Mouse (Mus musculus): ENCODE results near the gene Slc17a8. TPM values are rescaled to one million over a fixed set of nuclear protein-coding genes. Genes with fewer than 3 reads are reported as not detected.

Slc17a8 gene
- 1.4 and 2.3 TPM in 2 replicates for polyA plus RNA-seq (2012; rRNA removed)

DNA sequence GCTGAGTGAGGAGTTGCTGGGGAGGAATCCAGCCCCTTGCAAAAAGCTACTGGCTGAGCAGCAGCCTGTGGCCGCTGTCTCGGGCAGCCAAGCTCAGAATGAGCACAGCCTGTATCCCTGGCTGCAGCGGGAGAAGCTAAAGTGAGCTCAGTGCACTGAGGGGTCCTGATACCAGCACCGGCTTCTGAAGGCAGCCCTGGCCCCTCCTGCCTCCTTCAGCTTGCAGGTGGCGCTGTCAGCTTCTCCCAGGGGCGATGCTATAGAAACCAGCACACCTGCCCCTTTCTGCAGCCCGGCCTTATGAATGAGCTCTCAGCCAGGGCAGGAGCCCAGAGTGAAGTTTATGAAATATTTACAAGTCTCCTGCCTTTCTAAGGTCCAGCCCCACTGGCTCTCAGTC, at the start of gene Slc17a8:
TSS of gene Slc17a8 (minus strand) at position 125 of the 400 bp plus-strand sequence.

DNA sequence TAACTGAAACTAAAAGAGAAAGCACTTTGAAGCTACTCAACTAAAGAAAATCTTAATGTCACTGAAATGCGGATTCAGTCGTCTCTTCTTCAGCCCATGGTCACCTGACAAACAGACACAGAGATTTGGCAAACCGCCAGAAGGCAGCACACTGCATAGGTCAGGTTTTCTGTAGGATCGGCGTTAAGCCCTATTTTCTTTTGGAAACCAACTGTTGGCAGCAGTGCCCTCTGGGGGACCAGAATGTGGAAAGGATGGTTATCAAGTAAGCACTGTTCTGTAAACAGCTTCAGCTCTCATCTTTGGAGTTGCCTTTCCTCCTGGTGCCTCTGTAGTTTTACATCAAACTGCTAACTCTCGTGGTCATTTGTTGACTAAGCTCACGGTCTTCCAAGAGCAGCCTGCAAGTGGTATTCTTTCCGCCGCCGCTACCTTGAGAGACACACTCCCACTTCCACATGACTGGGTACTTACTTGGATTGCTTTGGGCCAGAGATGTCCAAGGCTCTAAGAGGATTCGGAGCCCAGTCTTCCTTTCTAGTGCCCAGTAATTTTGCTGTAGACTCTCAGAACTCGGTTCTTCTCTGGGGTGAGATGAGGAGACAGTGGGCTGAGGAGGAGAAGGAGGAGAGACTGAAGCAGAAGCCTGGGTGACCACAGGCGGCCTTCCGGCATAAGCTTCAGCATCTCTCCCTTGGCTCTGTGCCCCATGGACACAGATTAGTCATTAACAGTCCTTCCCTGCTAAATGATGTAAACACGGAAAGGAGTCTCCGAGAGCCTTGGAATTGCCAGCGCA, 87.9 kb downstream of the Slc17a8 start, which contains the start of gene Nr1h4:
TSS of gene Nr1h4 (minus strand) at position 657 of the 799 bp plus-strand sequence.

Other genes with a start within 250 kb of the Slc17a8 start
- 4.2 and 4.6 TPM in 2 replicates for gene Gas2l3, start 177.3 kb downstream of the Slc17a8 start, polyA plus RNA-seq (2012; rRNA removed)
- gene Nr1h4, start 87.7 kb downstream of the Slc17a8 start, polyA plus RNA-seq (2012; rRNA removed) = 0.04 and 0.05 TPM in 2 replicates
- gene Scyl2, start 65.0 kb upstream of the Slc17a8 start, polyA plus RNA-seq (2012; rRNA removed) = 41.4 and 46.2 TPM in 2 replicates
- gene Actr6, start 111.0 kb upstream of the Slc17a8 start, polyA plus RNA-seq (2012; rRNA removed) = 22.0 and 27.0 TPM in 2 replicates
- gene Uhrf1bp1l, start 123.7 kb upstream of the Slc17a8 start, polyA plus RNA-seq (2012; rRNA removed) = 39.0 and 42.7 TPM in 2 replicates

Data from central nervous system, embryonic 14 days (tissue).